Mouse (Mus musculus) heart, adult 9 months (tissue): ENCODE data around the gene Gm28043.
A peak's percentile ranks its signal among the peaks of the same experiment; 100 is the strongest.

Experiments
- DNase-seq, 2 experiments: peaks; one replicate each; pipeline ENCODE4 v3.0.0; 2022; ENCODE audit warnings: low spot score in 2 of 2

Gene Gm28043

GRCm38 (mm10) chr17:29627285-29627684 is 12.6 kb downstream of the Gm28043 start:
- peak in 1 of 2 experiments; percentile 17 for DNase-seq

- DNase-seq: no peak
These were observed 14.3 kb downstream of the Gm28043 start for GRCm38 (mm10) chr17:29628946-29629345.

DNA sequence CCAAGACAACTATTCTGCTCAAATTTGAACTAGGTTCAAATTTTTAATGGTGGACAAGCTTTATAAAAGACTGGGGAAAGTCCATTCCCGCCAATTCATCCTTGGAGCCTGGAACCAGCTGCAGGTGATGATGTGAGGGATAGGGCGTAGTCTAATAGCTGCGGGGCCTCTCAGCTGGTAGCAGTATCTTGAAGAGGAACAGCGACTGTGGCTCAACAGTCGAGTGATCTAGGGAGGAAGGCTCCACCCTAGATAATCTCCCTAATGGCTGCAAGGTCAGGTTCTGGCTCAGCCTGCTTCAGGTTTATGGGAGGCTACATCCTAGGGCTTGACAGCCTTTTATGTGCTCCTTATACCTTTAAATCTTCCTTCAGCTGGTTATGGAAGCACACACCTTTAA is 14.9 kb downstream of the Gm28043 start:
- DNase-seq: no peak

GRCm38 (mm10) chr17:29632312-29632711 is 17.6 kb downstream of the Gm28043 start:
- no peak for DNase-seq

DNA sequence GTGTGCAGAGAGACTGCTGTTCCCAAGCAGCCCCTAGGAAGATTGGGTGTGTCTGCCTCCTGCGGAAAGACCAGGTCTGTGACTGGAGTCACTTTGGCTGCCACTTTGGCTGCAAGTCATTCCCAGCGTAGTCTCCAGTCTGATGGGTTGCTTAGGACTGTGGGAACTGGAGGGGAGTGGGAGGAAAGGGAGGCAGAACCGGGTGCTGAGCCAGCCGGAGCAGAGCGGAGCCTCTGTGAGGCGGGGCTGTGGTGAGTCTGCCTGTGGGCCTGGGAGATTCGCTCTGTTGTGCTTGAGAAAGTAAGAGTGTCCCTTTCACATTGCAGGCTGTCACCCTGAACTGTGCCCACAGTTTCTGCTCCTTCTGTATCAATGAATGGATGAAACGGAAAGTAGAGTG is 20.8 kb downstream of the Gm28043 start:
- no peak for DNase-seq

- DNase-seq: peak in 1 of 2 experiments; percentile 9
These were observed 21.4 kb downstream of the Gm28043 start for GRCm38 (mm10) chr17:29636118-29636517.

GRCm38 (mm10) chr17:29637377-29637776 is 22.7 kb downstream of the Gm28043 start:
- peak; percentile 22 to 36 for DNase-seq

DNA sequence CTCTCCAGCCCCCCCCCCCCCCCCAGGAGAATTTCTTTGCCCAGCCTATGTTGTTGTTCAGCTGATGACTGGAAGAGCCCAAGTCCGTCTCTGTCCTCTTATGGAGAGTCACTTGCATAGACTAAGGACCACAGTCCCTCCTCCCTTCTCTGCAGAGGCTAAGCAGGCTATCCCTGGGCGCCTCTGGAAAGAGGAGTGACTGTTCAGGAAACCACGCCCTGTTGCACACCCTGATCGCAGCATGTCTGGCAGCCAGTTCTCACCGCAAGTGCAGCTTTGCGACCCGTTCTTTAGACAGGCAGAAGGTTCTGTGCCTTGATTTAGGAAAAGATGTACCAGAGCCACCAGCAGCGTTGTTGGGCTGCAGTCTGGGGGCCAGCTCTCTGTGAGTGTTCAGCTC is 23.2 kb downstream of the Gm28043 start:
- DNase-seq: peak; percentile 21

GRCm38 (mm10) chr17:29640971-29641370 is 26.3 kb downstream of the Gm28043 start:
- DNase-seq: no peak

DNA sequence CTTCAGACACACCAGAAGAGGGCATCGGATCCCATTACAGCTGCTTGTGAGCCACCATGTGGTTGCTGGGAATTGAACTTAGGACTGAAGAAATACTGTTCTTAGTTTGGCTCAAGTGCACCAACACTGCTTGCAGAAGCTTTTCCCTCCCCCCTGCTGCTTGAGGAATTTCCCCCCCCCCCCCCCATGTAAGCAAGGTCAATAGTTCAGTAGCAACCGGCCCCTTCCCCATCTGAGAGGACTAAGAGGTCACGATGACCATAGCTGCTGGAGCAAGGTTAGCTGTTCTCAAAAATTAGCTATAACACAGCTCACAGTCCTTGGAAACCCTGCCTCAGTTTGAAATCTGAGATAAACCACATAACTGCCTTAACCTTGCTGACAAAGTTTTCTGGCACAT is 27.5 kb downstream of the Gm28043 start:
- DNase-seq: no peak

DNA sequence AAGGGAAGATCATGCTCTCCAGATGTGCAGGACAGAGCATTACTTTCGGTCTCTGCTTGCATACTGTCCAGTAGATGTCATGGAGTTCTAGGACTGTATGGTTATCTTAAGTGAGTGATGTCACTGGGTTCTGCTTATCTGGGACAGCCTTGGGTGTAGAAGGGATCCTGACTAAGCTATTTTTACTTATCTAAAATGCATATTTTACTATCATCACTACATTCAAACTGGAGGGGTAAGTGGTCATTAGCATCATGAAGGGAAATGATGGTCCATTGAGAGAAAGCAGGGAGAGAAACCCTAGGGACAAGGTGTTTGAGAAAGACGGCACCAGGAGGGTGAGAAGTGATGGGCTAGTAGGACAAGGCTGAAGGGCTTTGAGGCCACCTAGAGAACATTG is 43.6 kb downstream of the Gm28043 start:
- no peak for DNase-seq

GRCm38 (mm10) chr17:29660076-29660761 is 45.5 kb downstream of the Gm28043 start, which contains the start of gene Cmtr1:
Cmtr1 (plus strand) TSS chr17:29660595.
- peak; percentile 96 for DNase-seq

DNA sequence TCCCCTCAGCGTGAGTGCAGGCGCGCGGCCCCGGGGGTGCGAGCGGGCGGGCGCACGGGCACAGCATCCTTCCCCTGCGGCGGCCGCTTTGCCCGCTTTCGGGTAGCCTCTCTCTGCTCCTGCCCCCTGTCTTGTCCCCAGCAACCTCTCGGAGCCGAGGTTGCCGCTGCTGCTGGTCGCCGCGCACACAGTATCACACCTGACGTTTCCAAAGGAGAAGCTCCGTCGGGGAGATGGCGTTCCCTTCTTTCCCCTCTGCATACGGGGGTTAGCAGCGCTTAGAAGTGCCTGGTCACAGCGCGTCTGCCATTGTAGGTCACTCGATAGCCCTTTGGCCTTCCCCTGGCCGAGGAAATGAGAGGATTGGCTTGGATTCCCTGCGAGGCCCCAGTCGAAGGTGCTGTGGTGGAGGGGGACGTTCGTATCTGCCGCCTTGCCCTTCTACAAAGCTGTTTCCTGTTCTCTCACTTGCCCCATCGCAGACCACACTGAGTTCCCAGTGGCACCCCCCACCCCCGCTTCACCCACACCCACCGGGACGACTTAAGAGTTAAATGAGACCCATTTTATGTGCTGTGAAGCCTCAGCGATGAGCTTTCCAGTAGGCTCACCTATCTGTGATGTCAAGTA is 46.2 kb downstream of the Gm28043 start:
- DNase-seq: no peak

GRCm38 (mm10) chr17:29662145-29662544 is 47.5 kb downstream of the Gm28043 start:
- DNase-seq: no peak

GRCm38 (mm10) chr17:29668051-29668986 is 53.6 kb downstream of the Gm28043 start:
- DNase-seq: no peak

GRCm38 (mm10) chr17:29669030-29669429 is 54.4 kb downstream of the Gm28043 start:
- no peak for DNase-seq

DNA sequence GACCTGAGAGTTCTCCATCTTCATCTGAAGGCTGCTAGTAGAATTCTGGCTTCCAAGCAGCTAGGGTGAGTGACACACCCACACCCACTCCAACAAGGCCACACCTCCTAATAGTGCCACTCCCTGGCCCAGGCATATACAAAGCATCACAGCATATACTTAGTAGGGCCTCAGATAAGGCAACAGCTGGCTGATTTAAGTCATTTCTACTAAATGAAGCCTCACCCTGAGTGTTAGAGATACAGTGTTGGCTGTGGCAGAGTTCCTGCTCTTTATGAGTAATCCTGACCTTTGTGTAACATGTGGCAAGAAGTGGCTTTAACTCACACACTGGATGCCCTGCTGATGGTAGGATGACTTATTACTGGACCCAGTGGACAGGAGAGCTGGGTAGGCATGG is 55.3 kb downstream of the Gm28043 start:
- no peak for DNase-seq

DNA sequence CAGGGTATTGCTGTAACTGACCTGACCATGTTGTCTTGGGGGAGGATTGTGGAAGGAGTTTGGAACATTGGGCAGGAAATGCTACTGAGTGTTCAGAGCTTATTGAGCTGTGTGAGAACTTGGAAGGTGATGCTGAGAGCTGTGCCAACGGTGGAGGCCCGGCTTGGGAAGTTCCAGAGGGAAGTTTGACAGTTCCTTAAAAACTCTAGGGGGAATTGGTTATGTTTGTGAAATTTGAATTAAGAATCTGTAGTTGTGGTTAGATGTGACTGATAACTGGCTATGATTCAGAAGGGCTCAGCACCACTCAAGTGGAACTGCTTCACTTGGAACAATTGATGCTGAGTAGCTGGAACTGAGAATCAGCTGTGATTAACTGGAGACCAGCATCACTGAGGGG is 56.3 kb downstream of the Gm28043 start:
- peak in 1 of 2 experiments; percentile 15 for DNase-seq

DNA sequence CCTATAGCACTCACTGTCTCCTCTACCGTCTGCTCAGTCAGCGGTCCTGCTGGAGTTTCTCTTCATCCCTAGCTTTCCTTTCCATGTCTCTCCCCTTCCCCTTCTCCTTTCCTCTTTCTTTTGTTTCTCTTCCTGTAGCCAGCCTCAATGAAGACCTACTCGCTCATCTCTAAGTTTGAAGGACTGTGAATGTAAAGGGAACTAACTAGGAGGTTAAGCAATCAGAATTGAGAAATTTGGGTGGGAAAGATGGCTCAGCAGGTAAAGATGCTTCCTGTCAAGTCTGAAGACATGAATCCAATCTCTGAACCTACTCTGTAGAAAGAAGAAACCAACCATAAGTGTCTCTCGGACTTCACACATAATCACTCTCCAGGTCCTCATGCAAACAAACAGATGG is 58.6 kb downstream of the Gm28043 start:
- no peak for DNase-seq

- no peak for DNase-seq
These were observed 63.9 kb downstream of the Gm28043 start for GRCm38 (mm10) chr17:29678526-29678925.

GRCm38 (mm10) chr17:29679038-29679767 is 64.5 kb downstream of the Gm28043 start:
- DNase-seq: no peak

DNA sequence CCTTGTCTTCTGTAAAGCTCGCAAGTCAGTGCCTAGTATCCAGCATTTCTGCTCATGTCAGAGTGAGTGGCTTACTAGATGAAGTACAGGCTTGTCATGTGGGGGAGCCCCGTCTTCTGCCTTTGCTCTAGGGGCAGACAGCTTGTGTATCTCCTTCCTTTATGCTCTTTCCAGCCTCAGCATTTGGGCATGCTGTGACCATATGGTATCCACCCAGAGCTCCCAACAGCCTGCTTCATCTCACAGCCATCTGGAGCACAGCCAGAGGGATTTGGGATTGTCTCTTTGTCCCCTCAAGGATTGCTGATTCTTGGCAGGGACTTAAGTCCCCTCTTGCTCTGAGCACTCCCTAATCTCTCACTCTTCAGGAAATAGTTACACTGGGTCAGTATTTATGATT is 65.5 kb downstream of the Gm28043 start:
- DNase-seq: no peak
